Mouse (Mus musculus): ENCODE measurements around the gene Mgat5b.

Mgat5b gene

GRCm38 (mm10) chr11:116917361-116917760 lies 1.3 kb upstream of the Mgat5b start:
- peak in 1 of 2 experiments; percentile 42 for DNase-seq (ENCODE audit: low spot score in 2 of 2)

- no peak for DNase-seq (ENCODE audit: low spot score in 2 of 2)
These were observed 740 bp downstream of the Mgat5b start for GRCm38 (mm10) chr11:116919186-116920020.

GRCm38 (mm10) chr11:116920746-116921145 lies 2.1 kb downstream of the Mgat5b start:
- DNase-seq (ENCODE audit: low spot score in 2 of 2): no peak

GRCm38 (mm10) chr11:116922058-116922457 lies 3.4 kb downstream of the Mgat5b start:
- DNase-seq (ENCODE audit: low spot score in 2 of 2): no peak

- no peak for DNase-seq (ENCODE audit: low spot score in 2 of 2)
These were observed 9.4 kb downstream of the Mgat5b start for GRCm38 (mm10) chr11:116928031-116928430.

- DNase-seq (ENCODE audit: low spot score in 2 of 2): no peak
These were observed 16.2 kb downstream of the Mgat5b start for GRCm38 (mm10) chr11:116934862-116935261.

GRCm38 (mm10) chr11:116935354-116935753 lies 16.7 kb downstream of the Mgat5b start:
- no peak for DNase-seq (ENCODE audit: low spot score in 2 of 2)

- DNase-seq (ENCODE audit: low spot score in 2 of 2): peak in 1 of 2 experiments; percentile 39
These were observed 17.3 kb downstream of the Mgat5b start for GRCm38 (mm10) chr11:116935917-116936316.

GRCm38 (mm10) chr11:116937141-116937540 lies 18.5 kb downstream of the Mgat5b start:
- no peak for DNase-seq (ENCODE audit: low spot score in 2 of 2)

GRCm38 (mm10) chr11:116940088-116940855 lies 21.6 kb downstream of the Mgat5b start:
- DNase-seq (ENCODE audit: low spot score in 2 of 2): no peak

- no peak for DNase-seq (ENCODE audit: low spot score in 2 of 2)
These were observed 25.7 kb downstream of the Mgat5b start for GRCm38 (mm10) chr11:116944346-116944745.

GRCm38 (mm10) chr11:116949832-116950231 lies 31.2 kb downstream of the Mgat5b start:
- no peak for DNase-seq (ENCODE audit: low spot score in 2 of 2)

- DNase-seq (ENCODE audit: low spot score in 2 of 2): no peak
These were observed 32.8 kb downstream of the Mgat5b start for GRCm38 (mm10) chr11:116951429-116951828.

GRCm38 (mm10) chr11:116954231-116955118 lies 35.8 kb downstream of the Mgat5b start:
- DNase-seq (ENCODE audit: low spot score in 2 of 2): peak; percentile 53 to 55

- no peak for DNase-seq (ENCODE audit: low spot score in 2 of 2)
These were observed 39.9 kb downstream of the Mgat5b start for GRCm38 (mm10) chr11:116958601-116959000.

GRCm38 (mm10) chr11:116965061-116965460 lies 46.4 kb downstream of the Mgat5b start:
- no peak for DNase-seq (ENCODE audit: low spot score in 2 of 2)

GRCm38 (mm10) chr11:116965961-116966360 lies 47.3 kb downstream of the Mgat5b start:
- DNase-seq (ENCODE audit: low spot score in 2 of 2): no peak

- DNase-seq (ENCODE audit: low spot score in 2 of 2): no peak
These were observed 49.9 kb downstream of the Mgat5b start for GRCm38 (mm10) chr11:116968586-116968985.

- no peak for DNase-seq (ENCODE audit: low spot score in 2 of 2)
These were observed 50.8 kb downstream of the Mgat5b start for GRCm38 (mm10) chr11:116969498-116969897.

GRCm38 (mm10) chr11:116970847-116971246 lies 52.2 kb downstream of the Mgat5b start:
- DNase-seq (ENCODE audit: low spot score in 2 of 2): no peak

GRCm38 (mm10) chr11:116972828-116973227 lies 54.2 kb downstream of the Mgat5b start:
- DNase-seq (ENCODE audit: low spot score in 2 of 2): no peak

GRCm38 (mm10) chr11:116973508-116973907 lies 54.8 kb downstream of the Mgat5b start:
- no peak for DNase-seq (ENCODE audit: low spot score in 2 of 2)
